Mouse (Mus musculus): ENCODE results near the gene Mab21l1. TPM values are rescaled to one million over a fixed set of nuclear protein-coding genes. Genes with fewer than 3 reads are reported as not detected.

Mab21l1 gene
- polyA plus RNA-seq, 1 experiment from 2014 or later = 0.20 TPM

- H3K9ac ChIP-seq (ENCODE audit: low read depth, low read length) = no peak overlapping the region
- no peak overlapping the region for H3K4me2 ChIP-seq (ENCODE audit: low read length)
- no peak overlapping the region for H3K27ac ChIP-seq
- no peak overlapping the region for H3K4me3 ChIP-seq (replicated peaks; ENCODE audit: low read depth, low read length)
- H3K36me3 ChIP-seq (ENCODE audit: insufficient read depth, low read length) = no peaks in the 10 kb centered on the region
- H3K9me3 ChIP-seq (replicated peaks; ENCODE audit: low read length) = no peaks in the 10 kb centered on the region
- ATAC-seq (replicated peaks; ENCODE audit: low FRiP score, low read depth) = no peak
- no peaks in the 10 kb centered on the region for H3K4me1 ChIP-seq (replicated peaks; ENCODE audit: insufficient read depth, low read length)
- TF ChIP-seq CTCF (IDR thresholded peaks at IDR 0.05; ENCODE audit: low read depth) = no peak
- DNase-seq (ENCODE audit: low spot score) = no peak
- H3K27me3 ChIP-seq (ENCODE audit: insufficient read depth, low read length) = no peaks in the 10 kb centered on the region
- 77% methylated on average over 11 of the region's 11 CpGs for WGBS
Observed at GRCm38 (mm10) chr3:55756602-55757190, 25.6 kb upstream of the Mab21l1 start.

GRCm38 (mm10) chr3:55758297-55758696 is 24.0 kb upstream of the Mab21l1 start:
- no peak for DNase-seq (ENCODE audit: low spot score)
- no peak overlapping the region for H3K4me2 ChIP-seq (ENCODE audit: low read length)
- H3K4me3 ChIP-seq (replicated peaks; ENCODE audit: low read depth, low read length) = no peak overlapping the region
- H3K4me1 ChIP-seq (replicated peaks; ENCODE audit: insufficient read depth, low read length) = no peaks in the 10 kb centered on the region
- H3K36me3 ChIP-seq (ENCODE audit: insufficient read depth, low read length) = no peaks in the 10 kb centered on the region
- H3K9ac ChIP-seq (ENCODE audit: low read depth, low read length) = no peak overlapping the region
- no peaks in the 10 kb centered on the region for H3K27me3 ChIP-seq (ENCODE audit: insufficient read depth, low read length)
- TF ChIP-seq CTCF (IDR thresholded peaks at IDR 0.05; ENCODE audit: low read depth) = no peak
- no peak overlapping the region for H3K27ac ChIP-seq
- 59% methylated on average over 8 of the region's 8 CpGs for WGBS
- ATAC-seq (replicated peaks; ENCODE audit: low FRiP score, low read depth) = no peak
- H3K9me3 ChIP-seq (replicated peaks; ENCODE audit: low read length) = no peaks in the 10 kb centered on the region

- WGBS = 65% methylated on average over 8 of the region's 8 CpGs
- H3K9ac ChIP-seq (ENCODE audit: low read depth, low read length) = no peak overlapping the region
- H3K27ac ChIP-seq = no peak overlapping the region
- no peak overlapping the region for H3K4me2 ChIP-seq (ENCODE audit: low read length)
- ATAC-seq (replicated peaks; ENCODE audit: low FRiP score, low read depth) (no peak), DNase-seq (ENCODE audit: low spot score) (no peak)
- no peak for TF ChIP-seq CTCF (IDR thresholded peaks at IDR 0.05; ENCODE audit: low read depth)
- H3K9me3 ChIP-seq (replicated peaks; ENCODE audit: low read length) = no peaks in the 10 kb centered on the region
- H3K27me3 ChIP-seq (ENCODE audit: insufficient read depth, low read length) = no peaks in the 10 kb centered on the region
- H3K4me1 ChIP-seq (replicated peaks; ENCODE audit: insufficient read depth, low read length) = no peaks in the 10 kb centered on the region
- no peaks in the 10 kb centered on the region for H3K36me3 ChIP-seq (ENCODE audit: insufficient read depth, low read length)
- H3K4me3 ChIP-seq (replicated peaks; ENCODE audit: low read depth, low read length) = no peak overlapping the region
Observed at GRCm38 (mm10) chr3:55763591-55763990, 18.7 kb upstream of the Mab21l1 start.

- Histone ChIP-seq H3K36me3 (ENCODE audit: insufficient read depth, low read length) (no peaks in the 10 kb centered on the region), H3K9me3 (replicated peaks; ENCODE audit: low read length) (no peaks in the 10 kb centered on the region), H3K4me3 (replicated peaks; ENCODE audit: low read depth, low read length) (no peak overlapping the region), H3K9ac (ENCODE audit: low read depth, low read length) (no peak overlapping the region), H3K4me2 (ENCODE audit: low read length) (no peak overlapping the region), H3K4me1 (replicated peaks; ENCODE audit: insufficient read depth, low read length) (no peaks in the 10 kb centered on the region), H3K27me3 (ENCODE audit: insufficient read depth, low read length) (no peaks in the 10 kb centered on the region), H3K27ac (no peak overlapping the region)
- no peak for TF ChIP-seq CTCF (IDR thresholded peaks at IDR 0.05; ENCODE audit: low read depth)
- no peak for DNase-seq (ENCODE audit: low spot score)
- no peak for ATAC-seq (replicated peaks; ENCODE audit: low FRiP score, low read depth)
- 86% methylated on average over 2 of the region's 2 CpGs for WGBS
Observed at GRCm38 (mm10) chr3:55768654-55769053, 13.7 kb upstream of the Mab21l1 start.

GRCm38 (mm10) chr3:55769308-55769707 is 13.0 kb upstream of the Mab21l1 start:
- no peak for ATAC-seq (replicated peaks; ENCODE audit: low FRiP score, low read depth)
- TF ChIP-seq CTCF (IDR thresholded peaks at IDR 0.05; ENCODE audit: low read depth) = no peak
- 46% methylated on average over 2 of the region's 2 CpGs for WGBS

GRCm38 (mm10) chr3:55774203-55774602 is 8.1 kb upstream of the Mab21l1 start:
- ATAC-seq (replicated peaks; ENCODE audit: low FRiP score, low read depth) = no peak
- H3K27ac ChIP-seq = no peak overlapping the region
- WGBS = 62% methylated on average over 6 of the region's 6 CpGs
- H3K9ac ChIP-seq (ENCODE audit: low read depth, low read length) = no peak overlapping the region
- DNase-seq (ENCODE audit: low spot score) = no peak
- H3K9me3 ChIP-seq (replicated peaks; ENCODE audit: low read length) = no peaks in the 10 kb centered on the region
- TF ChIP-seq CTCF (IDR thresholded peaks at IDR 0.05; ENCODE audit: low read depth) = no peak
- H3K4me1 ChIP-seq (replicated peaks; ENCODE audit: insufficient read depth, low read length) = no peaks in the 10 kb centered on the region
- peaks cover 10% of the 10 kb centered on the region for H3K27me3 ChIP-seq (ENCODE audit: insufficient read depth, low read length)
- no peak overlapping the region for H3K4me2 ChIP-seq (ENCODE audit: low read length)
- H3K36me3 ChIP-seq (ENCODE audit: insufficient read depth, low read length) = no peaks in the 10 kb centered on the region
- no peak overlapping the region for H3K4me3 ChIP-seq (replicated peaks; ENCODE audit: low read depth, low read length)

More at GRCm38 (mm10) chr3:55769308-55769707, 13.0 kb upstream of the Mab21l1 start:
- Histone ChIP-seq H3K4me1 (replicated peaks; ENCODE audit: insufficient read depth, low read length) (no peaks in the 10 kb centered on the region), H3K27me3 (ENCODE audit: insufficient read depth, low read length) (no peaks in the 10 kb centered on the region), H3K4me3 (replicated peaks; ENCODE audit: low read depth, low read length) (no peak overlapping the region), H3K36me3 (ENCODE audit: insufficient read depth, low read length) (no peaks in the 10 kb centered on the region), H3K4me2 (ENCODE audit: low read length) (no peak overlapping the region), H3K27ac (no peak overlapping the region), H3K9me3 (replicated peaks; ENCODE audit: low read length) (no peaks in the 10 kb centered on the region), H3K9ac (ENCODE audit: low read depth, low read length) (no peak overlapping the region)
- DNase-seq (ENCODE audit: low spot score) = no peak

GRCm38 (mm10) chr3:55775245-55775644 is 7.1 kb upstream of the Mab21l1 start:
- H3K9ac ChIP-seq (ENCODE audit: low read depth, low read length) = no peak overlapping the region
- H3K36me3 ChIP-seq (ENCODE audit: insufficient read depth, low read length) = no peaks in the 10 kb centered on the region
- TF ChIP-seq CTCF (IDR thresholded peaks at IDR 0.05; ENCODE audit: low read depth) = no peak
- ATAC-seq (replicated peaks; ENCODE audit: low FRiP score, low read depth) = no peak
- peaks cover 18% of the 10 kb centered on the region for H3K27me3 ChIP-seq (ENCODE audit: insufficient read depth, low read length)
- no peaks in the 10 kb centered on the region for H3K9me3 ChIP-seq (replicated peaks; ENCODE audit: low read length)
- WGBS = 63% methylated on average over 7 of the region's 7 CpGs
- H3K27ac ChIP-seq = no peak overlapping the region
- DNase-seq (ENCODE audit: low spot score) = no peak
- 0 out of 2 replicates have a peak, but pooled peaks cover 3% of the 10 kb centered on the region for H3K4me1 ChIP-seq (replicated peaks; ENCODE audit: insufficient read depth, low read length)
- no peak overlapping the region for H3K4me2 ChIP-seq (ENCODE audit: low read length)
- no peak overlapping the region for H3K4me3 ChIP-seq (replicated peaks; ENCODE audit: low read depth, low read length)

Measured in kidney, postnatal 0 days (tissue).